Mouse (Mus musculus) midbrain, embryonic 16.5 days (tissue): ENCODE measurements at regions not wholly inside any gene's neighbourhood (a gene's known extent, or its start where the extent isn't known, plus 50 kb on each side); places are given as distances from the start of the nearest gene placed in this dataset.

ENCODE experiments used
- ATAC-seq: fragments of 200-750 bp; cut with Nextera tagmentation; 2 replicates; pipeline ENCODE4 v1.8.0; 2017; ENCODE audit warnings: moderate TSS enrichment
- H3K27ac ChIP-seq: fragments of 300-500 bp; sonication (generic); 2 replicates; pipeline ENCODE4 v1.5.1; 2014; ENCODE audit warnings: mild to moderate bottlenecking, low read length, mixed read lengths
- H3K27me3 ChIP-seq: fragments of 300-500 bp; sonication (generic); 2 replicates; pipeline ENCODE4 v1.6.1; 2014; ENCODE audit warnings: low read depth, low read length, mixed read lengths; ENCODE audit not compliant: control insufficient read depth, insufficient read depth
- H3K36me3 ChIP-seq: fragments of 300-500 bp; sonication (generic); 2 replicates; pipeline ENCODE4 v1.6.1; 2014; ENCODE audit warnings: mild to moderate bottlenecking, low read length, moderate library complexity, mixed read lengths; ENCODE audit not compliant: control insufficient read depth, insufficient read depth
- H3K4me1 ChIP-seq: fragments of 300-500 bp; sonication (generic); 2 replicates; pipeline ENCODE4 v1.6.1; 2014; ENCODE audit warnings: mild to moderate bottlenecking, low read length, mixed read lengths; ENCODE audit not compliant: control insufficient read depth, insufficient read depth
- H3K4me2 ChIP-seq: fragments of 300-500 bp; sonication (generic); 2 replicates; pipeline ENCODE4 v1.6.1; 2014; ENCODE audit warnings: mild to moderate bottlenecking, low read length, mixed read lengths
- H3K4me3 ChIP-seq: fragments of 300-500 bp; sonication (generic); 2 replicates; pipeline ENCODE4 v1.5.1; 2014; ENCODE audit warnings: low read depth, mild to moderate bottlenecking, low read length, moderate library complexity, mixed read lengths
- H3K9ac ChIP-seq: fragments of 300-500 bp; sonication (generic); 2 replicates; pipeline ENCODE4 v1.6.1; 2014; ENCODE audit warnings: low read depth, low read length, mixed read lengths
- H3K9me3 ChIP-seq: fragments of 300-500 bp; sonication (generic); replicated peaks from 2 replicates; pipeline ENCODE4 v1.6.1; 2014; ENCODE audit warnings: mild to moderate bottlenecking, low read length, mixed read lengths; ENCODE audit not compliant: control insufficient read depth, poor library complexity, severe bottlenecking
- WGBS: fragments of 180-500 bp; shearing (Covaris S2); extraction: QIAGEN DNeasy Blood & Tissue Kit; methylation state at CpG from one replicate; pipeline ENCODE4 v1.1.7; 2014; 5-methylcytosine and 5-hydroxymethylcytosine counted together

GRCm38 (mm10) chr12:16232828-16233227, 377.9 kb downstream of the Lpin1 start:
- ATAC-seq = no peak
- Histone ChIP-seq H3K4me2 (no peak overlapping the region), H3K9ac (no peak overlapping the region), H3K27ac (no peak overlapping the region), H3K4me3 (no peak overlapping the region), H3K9me3 (no peaks in the 10 kb centered on the region), H3K36me3 (no peaks in the 10 kb centered on the region), H3K27me3 (no peaks in the 10 kb centered on the region), H3K4me1 (no peaks in the 10 kb centered on the region)
- 90% methylated on average over 8 of the region's 8 CpGs for WGBS

GRCm38 (mm10) chr12:16232051-16232450, 378.7 kb downstream of the Lpin1 start:
- H3K4me1 ChIP-seq = no peaks in the 10 kb centered on the region
- no peaks in the 10 kb centered on the region for H3K36me3 ChIP-seq
- WGBS = 55% methylated on average over 2 of the region's 2 CpGs
- no peak overlapping the region for H3K4me2 ChIP-seq
- no peaks in the 10 kb centered on the region for H3K27me3 ChIP-seq
- H3K4me3 ChIP-seq = no peak overlapping the region
- no peak overlapping the region for H3K9ac ChIP-seq
- ATAC-seq = no peak
- no peaks in the 10 kb centered on the region for H3K9me3 ChIP-seq
- H3K27ac ChIP-seq = no peak overlapping the region

GRCm38 (mm10) chr12:16231093-16231492, 379.7 kb downstream of the Lpin1 start:
- no peak overlapping the region for H3K4me2 ChIP-seq
- no peaks in the 10 kb centered on the region for H3K27me3 ChIP-seq
- H3K4me1 ChIP-seq = no peaks in the 10 kb centered on the region
- H3K9ac ChIP-seq = no peak overlapping the region
- H3K27ac ChIP-seq = no peak overlapping the region
- no peaks in the 10 kb centered on the region for H3K9me3 ChIP-seq
- no peak for ATAC-seq
- no peak overlapping the region for H3K4me3 ChIP-seq
- no peaks in the 10 kb centered on the region for H3K36me3 ChIP-seq
- 90% methylated on average over 2 of the region's 2 CpGs for WGBS

GRCm38 (mm10) chr12:16225428-16225827, 385.3 kb downstream of the Lpin1 start:
- no peaks in the 10 kb centered on the region for H3K27me3 ChIP-seq

GRCm38 (mm10) chr12:16222836-16223450, 387.8 kb downstream of the Lpin1 start:
- no peak overlapping the region for H3K4me2 ChIP-seq
- H3K4me3 ChIP-seq = no peak overlapping the region
- H3K27me3 ChIP-seq = no peaks in the 10 kb centered on the region
- ATAC-seq = no peak
- H3K9ac ChIP-seq = no peak overlapping the region
- H3K9me3 ChIP-seq = no peaks in the 10 kb centered on the region
- WGBS = 56% methylated on average over 9 of the region's 9 CpGs
- no peak overlapping the region for H3K27ac ChIP-seq
- H3K4me1 ChIP-seq = no peaks in the 10 kb centered on the region
- no peaks in the 10 kb centered on the region for H3K36me3 ChIP-seq

More at GRCm38 (mm10) chr12:16225428-16225827, 385.3 kb downstream of the Lpin1 start:
- no peaks in the 10 kb centered on the region for H3K36me3 ChIP-seq
- no peak overlapping the region for H3K4me3 ChIP-seq
- no peak overlapping the region for H3K4me2 ChIP-seq
- H3K4me1 ChIP-seq = no peaks in the 10 kb centered on the region
- no peak for ATAC-seq
- H3K9ac ChIP-seq = no peak overlapping the region
- H3K9me3 ChIP-seq = no peaks in the 10 kb centered on the region
- H3K27ac ChIP-seq = no peak overlapping the region
- WGBS = 89% methylated on average over 2 of the region's 2 CpGs

- Histone ChIP-seq H3K4me1 (no peaks in the 10 kb centered on the region), H3K27ac (no peak overlapping the region), H3K4me2 (no peak overlapping the region), H3K36me3 (no peaks in the 10 kb centered on the region), H3K4me3 (no peak overlapping the region), H3K27me3 (no peaks in the 10 kb centered on the region), H3K9ac (no peak overlapping the region), H3K9me3 (no peaks in the 10 kb centered on the region)
- no peak for ATAC-seq
These were observed 388.6 kb downstream of the Lpin1 start for GRCm38 (mm10) chr12:16222205-16222604.

GRCm38 (mm10) chr12:16221142-16221541, 389.6 kb downstream of the Lpin1 start:
- no peak overlapping the region for H3K27ac ChIP-seq
- H3K4me1 ChIP-seq = no peaks in the 10 kb centered on the region
- no peak overlapping the region for H3K4me3 ChIP-seq
- H3K4me2 ChIP-seq = no peak overlapping the region
- ATAC-seq = no peak
- H3K36me3 ChIP-seq = no peaks in the 10 kb centered on the region
- H3K9me3 ChIP-seq = no peaks in the 10 kb centered on the region
- 90% methylated on average over 1 of the region's 1 CpGs for WGBS
- H3K9ac ChIP-seq = no peak overlapping the region
- no peaks in the 10 kb centered on the region for H3K27me3 ChIP-seq

- WGBS = 87% methylated on average over 3 of the region's 3 CpGs
- no peaks in the 10 kb centered on the region for H3K4me1 ChIP-seq
- H3K27me3 ChIP-seq = no peaks in the 10 kb centered on the region
- no peak overlapping the region for H3K4me3 ChIP-seq
- no peaks in the 10 kb centered on the region for H3K36me3 ChIP-seq
- H3K27ac ChIP-seq = no peak overlapping the region
- no peak for ATAC-seq
- H3K4me2 ChIP-seq = no peak overlapping the region
- no peaks in the 10 kb centered on the region for H3K9me3 ChIP-seq
- no peak overlapping the region for H3K9ac ChIP-seq
These were observed 390.2 kb downstream of the Lpin1 start for GRCm38 (mm10) chr12:16220561-16220960.

- Histone ChIP-seq H3K9me3 (no peaks in the 10 kb centered on the region), H3K4me2 (no peak overlapping the region), H3K9ac (no peak overlapping the region), H3K4me3 (no peak overlapping the region), H3K27me3 (no peaks in the 10 kb centered on the region), H3K4me1 (no peaks in the 10 kb centered on the region), H3K27ac (no peak overlapping the region), H3K36me3 (no peaks in the 10 kb centered on the region)
- WGBS = 94% methylated on average over 4 of the region's 4 CpGs
- no peak for ATAC-seq
These were observed 391.9 kb downstream of the Lpin1 start for GRCm38 (mm10) chr12:16218906-16219305.
